In genomic region chr5:28259385-28259784, GRCm38 (mm10) we compare ENCODE assay signal across 24 mouse cellular contexts. TPM values are rescaled to one million over a fixed set of nuclear protein-coding genes. Genes with fewer than 3 reads are reported as not detected.
DNase-seq lines count a peak whose midpoint lies in the region; ATAC-seq and TF ChIP-seq lines count a peak whose summit lies in the region.
"Had no signal": no experiment of that assay in that cellular context is flagged by ENCODE, and none has a peak within 500 bp of the region (broad histone marks: within the 10 kb centered on the region; RNA-seq: fewer than 3 reads in every experiment).

No protein-coding gene starts in this region.

- H3K27me3 ChIP-seq in forebrain, embryonic 11.5 days (ENCODE audit: control insufficient read depth, insufficient read depth, low read length) = no peaks in the 10 kb centered on the region
- H3K27me3 ChIP-seq: forebrain, embryonic 15.5 days had no signal

- H3K9me3 ChIP-seq in forebrain, embryonic 11.5 days (ENCODE audit: control insufficient read depth, low read length) = no peaks in the 10 kb centered on the region
- H3K9me3 ChIP-seq: embryonic facial prominence, embryonic 10.5 days; forebrain, embryonic 15.5 days; G1E; hindbrain, embryonic 10.5 days had no signal

- TF ChIP-seq CTCF in bone marrow, adult 2 months (IDR thresholded peaks at IDR 0.05; ENCODE audit: control insufficient read depth, insufficient read depth, low read length) = no peak

- H3K27ac ChIP-seq in bone marrow, adult 2 months (ENCODE audit: control insufficient read depth, insufficient read depth, low read depth, low read length, poor library complexity) = peak overlapping the region; percentile 58; the same call in 1 of the 2 replicates
- H3K27ac ChIP-seq in forebrain, embryonic 11.5 days (ENCODE audit: low read depth, low read length) = no peak overlapping the region
- H3K27ac ChIP-seq: embryonic facial prominence, embryonic 10.5 days; forebrain, embryonic 15.5 days; hindbrain, embryonic 10.5 days; hindbrain, embryonic 14.5 days had no signal

- no peak overlapping the region for H3K9ac ChIP-seq in forebrain, embryonic 11.5 days (ENCODE audit: low read length)
- H3K9ac ChIP-seq: forebrain, embryonic 15.5 days; hindbrain, embryonic 14.5 days had no signal

- 3% methylated on average over 1 of the region's 1 CpGs for WGBS in bone marrow, adult 2 months
- 43% methylated on average over 1 of the region's 1 CpGs for WGBS in forebrain, embryonic 11.5 days

- H3K36me3 ChIP-seq in forebrain, embryonic 11.5 days (ENCODE audit: control insufficient read depth, insufficient read depth, low read length) = no peaks in the 10 kb centered on the region
- H3K36me3 ChIP-seq: embryonic facial prominence, embryonic 10.5 days; forebrain, embryonic 15.5 days; G1E; hindbrain, embryonic 10.5 days had no signal

- H3K4me3 ChIP-seq in bone marrow, adult 2 months (replicated peaks; ENCODE audit: control insufficient read depth, low read depth, low read length) = no peak overlapping the region
- no peak overlapping the region for H3K4me3 ChIP-seq in forebrain, embryonic 11.5 days (ENCODE audit: low read depth, low read length)
- H3K4me3 ChIP-seq: embryonic facial prominence, embryonic 10.5 days; forebrain, embryonic 15.5 days; hindbrain, embryonic 10.5 days had no signal

- H3K4me2 ChIP-seq in forebrain, embryonic 11.5 days (ENCODE audit: low read depth, low read length, severe bottlenecking) = no peak overlapping the region
- H3K4me2 ChIP-seq: forebrain, embryonic 15.5 days; heart, embryonic 11.5 days; hindbrain, embryonic 14.5 days had no signal

- no peak for TF ChIP-seq POLR2A in bone marrow, adult 2 months (IDR thresholded peaks at IDR 0.05; ENCODE audit: borderline replicate concordance, control insufficient read depth, low read depth, low read length)

- peak; percentile 78 for ATAC-seq in common myeloid progenitor, adult 5-6 weeks (replicated peaks; ENCODE audit: low read depth, poor library complexity, severe bottlenecking)
- ATAC-seq in megakaryocyte progenitor cell, adult 5-6 weeks (replicated peaks; ENCODE audit: poor library complexity) = peak; percentile 92
- no peak for ATAC-seq in forebrain, embryonic 11.5 days (replicated peaks; ENCODE audit: low FRiP score)
- ATAC-seq: CD4-positive, CD25-positive, alpha-beta regulatory T cell, adult 4 months; forebrain, embryonic 15.5 days had no signal

- H3K4me1 ChIP-seq in bone marrow, adult 2 months (ENCODE audit: control insufficient read depth, insufficient read depth, low read length) = no peaks in the 10 kb centered on the region; the same call in 1 of the 2 replicates
- H3K4me1 ChIP-seq in forebrain, embryonic 11.5 days (replicated peaks; ENCODE audit: control insufficient read depth, insufficient read depth, low read length) = no peaks in the 10 kb centered on the region
- H3K4me1 ChIP-seq: embryonic facial prominence, embryonic 10.5 days; forebrain, embryonic 15.5 days had no signal

- DNase-seq in forebrain, embryonic 11.5 days (ENCODE audit: low spot score) = no peak
- DNase-seq in layer of hippocampus, adult 8-10 months (ENCODE audit: low spot score in 2 of 2) = no peak
- no peak for DNase-seq in embryo, embryonic 11 days
- DNase-seq: adrenal gland, adult 8-10 months; adrenal gland, postnatal 36 days; B cell, adult 2 months; cerebellum, adult 11-12 months; cerebellum, adult 9-10 months; cerebellum, postnatal 25 days; gastrocnemius, postnatal 36 days; heart, adult 18-20 months had no signal

RNA-seq across cellular contexts. Expression of gene Cnpy1, which starts 13.8 kb away (rescaled TPM):
- polyA plus RNA-seq in bone marrow, adult 2 months (2011; ENCODE audit: insufficient read depth, insufficient read length, low replicate concordance, missing spikeins) = not detected in 2 replicates
- not detected in 2 replicates for total RNA-seq in common myeloid progenitor, adult 5-6 weeks (2017)
- not detected in 2 replicates for total RNA-seq in megakaryocyte progenitor cell, adult 5-6 weeks (2015)
- not detected in 2 replicates for total RNA-seq in megakaryocyte progenitor cell, adult 5-6 weeks (2017)
- 2.4 and 2.8 TPM in 2 replicates for polyA plus RNA-seq in forebrain, embryonic 11.5 days (2014; fragmentation: Nextera tagmentation; extraction: Ambion mirVana)
- total RNA-seq in layer of hippocampus, adult 8-10 months (2022) = under 1 TPM in 3 of 4 experiments, not detected in 1; 0.12 to 0.43 (median 0.25) TPM
- total RNA-seq: adrenal gland, adult 8-10 months; adrenal gland, postnatal 36 days; gastrocnemius, adult 8-10 months; gastrocnemius, postnatal 36 days; heart, adult 18-20 months; heart, postnatal 25 days had no signal
- polyA plus RNA-seq: CD4-positive, CD25-positive, alpha-beta regulatory T cell, adult 4 months; G1E; heart, embryonic 11.5 days; heart, embryonic 16.5 days had no signal

RNA-seq across cellular contexts. Expression of gene Rbm33, which starts 57.5 kb away (rescaled TPM):
- 27.9 and 36.3 TPM in 2 replicates for polyA plus RNA-seq in bone marrow, adult 2 months (2011; ENCODE audit: insufficient read depth, insufficient read length, low replicate concordance, missing spikeins)
- total RNA-seq in common myeloid progenitor, adult 5-6 weeks (2017) = 24.0 and 55.4 TPM in 2 replicates
- total RNA-seq in megakaryocyte progenitor cell, adult 5-6 weeks (2015) = 30.7 and 35.4 TPM in 2 replicates
- 35.4 and 54.0 TPM in 2 replicates for total RNA-seq in megakaryocyte progenitor cell, adult 5-6 weeks (2017)
- 24.9 and 26.0 TPM in 2 replicates for polyA plus RNA-seq in forebrain, embryonic 11.5 days (2014; fragmentation: Nextera tagmentation; extraction: Ambion mirVana)
- 10 to 100 TPM; 60.2 to 70.2 (median 65.7) TPM for total RNA-seq in layer of hippocampus, adult 8-10 months (2022)
